Mouse (Mus musculus): ENCODE data around the gene Spata1.
A peak's percentile ranks its signal among the peaks of the same experiment; 100 is the strongest.
"Not testable (repeated sequence)": the region's sequence is repeated elsewhere in the genome, so short reads cannot be mapped to it uniquely, and the experiment has no call there.

The Spata1 gene

GRCm38 (mm10) chr3:146450371-146450841, 49.1 kb downstream of the Spata1 start:
- peak; percentile 93 to 95 for DNase-seq

- DNase-seq = no peak
Measured at GRCm38 (mm10) chr3:146449745-146450250, 49.8 kb downstream of the Spata1 start, which contains the start of gene Ctbs. TSS of gene Ctbs (plus strand) at chr3:146449795.

- no peak for DNase-seq
Measured at GRCm38 (mm10) chr3:146448969-146449368, 50.6 kb downstream of the Spata1 start.

GRCm38 (mm10) chr3:146448372-146448771, 51.2 kb downstream of the Spata1 start:
- DNase-seq = no peak

GRCm38 (mm10) chr3:146447598-146447997, 52.0 kb downstream of the Spata1 start:
- DNase-seq = peak in 1 of 2 experiments; percentile 47

GRCm38 (mm10) chr3:146447156-146447555, 52.4 kb downstream of the Spata1 start:
- no peak for DNase-seq

- DNase-seq = no peak
Measured at GRCm38 (mm10) chr3:146444880-146445279, 54.7 kb downstream of the Spata1 start.

GRCm38 (mm10) chr3:146443380-146443779, 56.2 kb downstream of the Spata1 start:
- no peak for DNase-seq

- no peak for DNase-seq
Measured at GRCm38 (mm10) chr3:146442936-146443335, 56.6 kb downstream of the Spata1 start.

- DNase-seq = no peak
Measured at GRCm38 (mm10) chr3:146442484-146442883, 57.1 kb downstream of the Spata1 start.

- DNase-seq = no peak
Measured at GRCm38 (mm10) chr3:146440422-146440821, 59.1 kb downstream of the Spata1 start.

GRCm38 (mm10) chr3:146440011-146440410, 59.5 kb downstream of the Spata1 start:
- no peak for DNase-seq

GRCm38 (mm10) chr3:146436114-146436513, 63.4 kb downstream of the Spata1 start:
- no peak for DNase-seq

GRCm38 (mm10) chr3:146435533-146435932, 64.0 kb downstream of the Spata1 start:
- no peak for DNase-seq

- DNase-seq = no peak
Measured at GRCm38 (mm10) chr3:146434686-146435085, 64.9 kb downstream of the Spata1 start.

GRCm38 (mm10) chr3:146433681-146434350, 65.7 kb downstream of the Spata1 start:
- no peak for DNase-seq

GRCm38 (mm10) chr3:146433063-146433462, 66.5 kb downstream of the Spata1 start:
- DNase-seq = not testable (repeated sequence)

GRCm38 (mm10) chr3:146426489-146426888, 73.1 kb downstream of the Spata1 start:
- DNase-seq = no peak

GRCm38 (mm10) chr3:146425902-146426301, 73.7 kb downstream of the Spata1 start:
- DNase-seq = no peak

- DNase-seq = no peak
Measured at GRCm38 (mm10) chr3:146424306-146424900, 75.2 kb downstream of the Spata1 start.

- DNase-seq = no peak
Measured at GRCm38 (mm10) chr3:146423710-146424109, 75.8 kb downstream of the Spata1 start.

GRCm38 (mm10) chr3:146421787-146422186, 77.8 kb downstream of the Spata1 start:
- DNase-seq = no peak

- DNase-seq = no peak
Measured at GRCm38 (mm10) chr3:146419992-146420537, 79.5 kb downstream of the Spata1 start.

- DNase-seq = no peak
Measured at GRCm38 (mm10) chr3:146419534-146419933, 80.0 kb downstream of the Spata1 start.

Measured in lung, adult 18-20 months (tissue).